Mouse (Mus musculus): ENCODE results near the gene Srpk2. TPM values are rescaled to one million over a fixed set of nuclear protein-coding genes. Genes with fewer than 3 reads are reported as not detected.
"Not testable (repeated sequence)": the region's sequence is repeated elsewhere in the genome, so short reads cannot be mapped to it uniquely, and the experiment has no call there.

The Srpk2 gene
- polyA plus RNA-seq, 1 experiment from 2014 or later: 98.4 TPM

DNA sequence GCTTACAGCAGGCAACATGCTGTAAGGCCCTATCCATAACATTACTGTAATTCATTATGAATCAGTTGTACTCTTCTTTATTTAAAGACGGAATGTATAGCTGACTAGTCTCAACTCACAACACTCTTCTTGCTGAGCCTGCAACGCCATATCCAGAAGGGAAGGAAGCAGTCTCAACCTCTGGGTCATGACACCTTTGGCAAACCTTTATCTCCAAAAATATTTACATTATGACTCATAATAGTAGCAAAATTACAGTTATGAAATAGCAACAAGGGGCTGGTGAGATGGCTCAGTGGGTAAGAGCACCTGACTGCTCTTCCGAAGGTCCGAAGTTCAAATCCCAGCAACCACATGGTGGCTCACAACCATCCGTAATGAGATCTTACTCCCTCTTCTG is 94.1 kb downstream of the Srpk2 start:
- not testable (repeated sequence) for H3K9ac ChIP-seq (ENCODE audit: low read length); DNase-seq (ENCODE audit: low spot score); H3K4me3 ChIP-seq (ENCODE audit: low read depth, low read length); H3K36me3 ChIP-seq (ENCODE audit: control insufficient read depth, insufficient read depth, low read length); H3K27ac ChIP-seq (ENCODE audit: low read depth, low read length); H3K4me1 ChIP-seq (ENCODE audit: control insufficient read depth, insufficient read depth, low read length); H3K9me3 ChIP-seq (replicated peaks; ENCODE audit: control insufficient read depth, low read length); ATAC-seq; H3K27me3 ChIP-seq (replicated peaks; ENCODE audit: control insufficient read depth, insufficient read depth, low read length); H3K4me2 ChIP-seq (ENCODE audit: low read length)
- 98% methylated on average over 4 of the region's 5 CpGs for WGBS

DNA sequence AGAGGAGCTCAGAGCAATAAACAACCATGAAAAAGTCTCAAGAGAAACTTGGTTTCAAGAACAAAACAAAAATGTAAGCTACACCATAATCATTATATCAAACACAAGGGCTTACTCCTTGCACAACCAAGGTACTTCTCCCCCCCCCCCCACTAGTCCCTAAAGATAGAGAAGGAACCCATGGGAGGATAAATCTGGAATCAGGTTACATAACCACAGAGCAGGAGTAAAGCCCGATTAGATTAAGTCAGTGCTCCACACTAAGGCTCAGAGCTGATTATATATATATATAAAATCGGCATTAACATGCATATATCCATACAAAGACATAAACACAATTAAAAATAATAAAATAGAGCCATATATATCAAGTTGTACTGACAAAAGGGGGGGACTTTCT is 96.8 kb downstream of the Srpk2 start:
- no peak for DNase-seq (ENCODE audit: low spot score)
- Histone ChIP-seq H3K4me3 (ENCODE audit: low read depth, low read length) (no peak overlapping the region), H3K27me3 (replicated peaks; ENCODE audit: control insufficient read depth, insufficient read depth, low read length) (no peaks in the 10 kb centered on the region), H3K36me3 (ENCODE audit: control insufficient read depth, insufficient read depth, low read length) (no peaks in the 10 kb centered on the region), H3K4me2 (ENCODE audit: low read length) (no peak overlapping the region), H3K4me1 (ENCODE audit: control insufficient read depth, insufficient read depth, low read length) (no peaks in the 10 kb centered on the region), H3K27ac (ENCODE audit: low read depth, low read length) (no peak overlapping the region), H3K9ac (ENCODE audit: low read length) (no peak overlapping the region), H3K9me3 (replicated peaks; ENCODE audit: control insufficient read depth, low read length) (no peaks in the 10 kb centered on the region)
- WGBS: 93% methylated on average over 2 of the region's 2 CpGs
- ATAC-seq: no peak

DNA sequence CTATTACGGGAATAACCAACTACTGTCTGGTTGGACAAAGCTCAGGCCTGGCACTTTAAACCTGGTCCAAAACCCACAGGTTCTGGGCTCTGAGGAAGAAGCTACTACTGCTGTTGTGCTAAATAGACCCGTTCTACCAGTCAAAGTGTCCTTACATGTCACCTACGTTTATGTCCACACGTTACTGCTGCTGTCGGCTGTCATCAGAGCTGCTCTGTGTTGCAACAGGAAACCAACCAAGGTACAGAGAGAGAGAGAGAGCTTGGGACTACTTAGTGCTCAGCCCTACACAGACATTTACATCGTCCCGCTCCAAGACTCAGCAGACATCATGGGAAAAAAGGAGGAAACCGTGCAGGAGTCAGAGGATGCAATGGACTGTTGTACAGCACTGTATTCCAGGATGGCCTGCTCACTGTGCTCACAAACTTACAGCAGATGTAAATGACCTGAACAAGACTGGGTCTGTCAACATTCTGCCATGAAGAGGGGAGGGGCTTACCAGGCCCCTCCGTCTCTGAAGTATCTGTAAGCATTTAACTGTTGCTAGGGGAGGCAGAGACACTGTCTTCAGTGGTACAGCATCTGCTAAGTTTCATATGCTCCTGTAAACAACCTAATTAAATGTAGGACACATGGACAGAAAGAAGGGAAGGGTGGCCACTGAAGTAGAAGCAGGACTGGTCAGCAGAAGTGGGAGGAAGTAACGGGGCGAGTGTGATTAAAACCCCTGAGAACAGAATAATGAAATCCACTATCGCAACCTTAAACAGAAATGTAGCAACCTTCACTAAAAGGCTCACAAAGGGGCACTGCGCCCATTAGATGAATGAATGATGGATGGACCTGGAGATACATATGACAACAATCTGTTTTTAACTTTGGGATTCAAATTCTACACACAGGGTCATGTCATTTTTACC is 97.6 kb downstream of the Srpk2 start:
- H3K4me2 ChIP-seq (ENCODE audit: low read length): no peak overlapping the region
- H3K27ac ChIP-seq (ENCODE audit: low read depth, low read length): no peak overlapping the region
- no peaks in the 10 kb centered on the region for H3K36me3 ChIP-seq (ENCODE audit: control insufficient read depth, insufficient read depth, low read length)
- ATAC-seq: no peak
- H3K27me3 ChIP-seq (replicated peaks; ENCODE audit: control insufficient read depth, insufficient read depth, low read length): no peaks in the 10 kb centered on the region
- WGBS: 95% methylated on average over 13 of the region's 13 CpGs
- no peaks in the 10 kb centered on the region for H3K9me3 ChIP-seq (replicated peaks; ENCODE audit: control insufficient read depth, low read length)
- no peak overlapping the region for H3K9ac ChIP-seq (ENCODE audit: low read length)
- H3K4me3 ChIP-seq (ENCODE audit: low read depth, low read length): no peak overlapping the region
- DNase-seq (ENCODE audit: low spot score): no peak
- H3K4me1 ChIP-seq (ENCODE audit: control insufficient read depth, insufficient read depth, low read length): no peaks in the 10 kb centered on the region

DNA sequence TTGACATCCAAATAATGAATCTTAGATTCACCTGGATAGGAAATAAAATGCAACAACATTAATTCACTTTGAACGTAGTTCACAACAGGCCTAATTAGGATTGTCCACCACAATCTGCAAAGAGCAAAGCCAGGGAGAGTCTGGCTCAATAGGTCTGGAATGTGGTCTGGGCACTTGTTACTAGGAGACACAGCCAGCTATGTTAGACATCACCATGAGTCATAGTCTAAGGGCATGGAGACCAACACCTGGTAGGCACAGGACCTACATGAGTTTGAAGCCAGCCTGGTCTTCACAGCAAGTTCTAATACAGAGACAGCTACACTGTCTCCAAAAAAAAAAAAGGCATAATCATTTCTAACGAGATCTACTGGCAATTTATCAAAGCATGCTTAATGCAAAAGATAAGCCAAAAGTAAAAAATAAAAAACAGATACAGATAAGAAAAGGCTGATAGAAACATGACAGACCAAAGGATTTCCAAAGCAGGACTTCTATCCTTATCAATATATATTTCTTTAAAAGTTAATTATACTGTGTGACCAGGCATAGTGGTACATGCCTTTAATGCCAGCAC is 102.8 kb downstream of the Srpk2 start:
- no peak overlapping the region for H3K9ac ChIP-seq (ENCODE audit: low read length)
- H3K36me3 ChIP-seq (ENCODE audit: control insufficient read depth, insufficient read depth, low read length): no peaks in the 10 kb centered on the region
- no peaks in the 10 kb centered on the region for H3K4me1 ChIP-seq (ENCODE audit: control insufficient read depth, insufficient read depth, low read length)
- H3K27me3 ChIP-seq (replicated peaks; ENCODE audit: control insufficient read depth, insufficient read depth, low read length): no peaks in the 10 kb centered on the region
- DNase-seq (ENCODE audit: low spot score) (no peak), ATAC-seq (no peak)
- H3K27ac ChIP-seq (ENCODE audit: low read depth, low read length): no peak overlapping the region
- 65% methylated on average over 2 of the region's 2 CpGs for WGBS
- H3K9me3 ChIP-seq (replicated peaks; ENCODE audit: control insufficient read depth, low read length): no peaks in the 10 kb centered on the region
- no peak overlapping the region for H3K4me2 ChIP-seq (ENCODE audit: low read length)
- H3K4me3 ChIP-seq (ENCODE audit: low read depth, low read length): no peak overlapping the region

DNA sequence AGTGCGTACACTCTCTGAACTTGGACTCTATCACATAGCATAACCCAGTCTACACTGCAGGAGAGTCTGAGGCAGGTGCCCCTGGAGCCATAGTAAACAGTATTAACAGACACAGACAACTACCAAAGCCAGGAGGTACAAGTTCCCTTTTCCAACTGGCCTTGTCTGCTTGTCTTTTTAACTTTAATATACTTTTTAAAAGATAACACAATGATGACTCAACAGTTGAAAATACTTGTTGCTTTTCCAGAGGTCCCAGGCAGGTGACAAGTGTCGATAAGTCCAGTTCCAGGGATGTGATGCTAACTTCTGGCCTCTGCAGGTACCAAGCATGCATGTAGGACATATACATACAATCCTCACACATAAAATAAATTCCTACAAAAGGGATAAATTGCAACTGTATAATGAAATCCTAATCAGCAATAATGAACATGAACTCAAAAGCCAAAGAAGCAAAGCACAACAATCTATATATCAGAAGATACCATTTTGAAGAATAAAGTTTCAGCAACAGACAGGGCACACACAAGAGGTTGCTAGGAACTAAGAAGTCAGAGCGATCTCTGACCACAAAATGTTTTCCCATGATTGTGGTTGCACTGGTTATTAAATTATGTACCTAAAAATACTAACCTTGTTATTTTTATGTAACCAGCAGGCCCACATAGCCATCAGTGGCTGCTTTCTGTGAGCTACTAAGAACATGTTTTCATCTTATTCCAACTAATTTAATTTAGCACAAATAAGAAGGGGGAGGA is 105.1 kb downstream of the Srpk2 start:
- Histone ChIP-seq H3K4me1 (ENCODE audit: control insufficient read depth, insufficient read depth, low read length) (no peaks in the 10 kb centered on the region), H3K27ac (ENCODE audit: low read depth, low read length) (no peak overlapping the region), H3K9me3 (replicated peaks; ENCODE audit: control insufficient read depth, low read length) (no peaks in the 10 kb centered on the region), H3K36me3 (ENCODE audit: control insufficient read depth, insufficient read depth, low read length) (no peaks in the 10 kb centered on the region), H3K4me2 (ENCODE audit: low read length) (no peak overlapping the region), H3K4me3 (ENCODE audit: low read depth, low read length) (no peak overlapping the region), H3K9ac (ENCODE audit: low read length) (no peak overlapping the region), H3K27me3 (replicated peaks; ENCODE audit: control insufficient read depth, insufficient read depth, low read length) (no peaks in the 10 kb centered on the region)
- DNase-seq (ENCODE audit: low spot score) (no peak), ATAC-seq (no peak)
- whole genome bisulfite sequencing: 99% methylated on average over 3 of the region's 3 CpGs

DNA sequence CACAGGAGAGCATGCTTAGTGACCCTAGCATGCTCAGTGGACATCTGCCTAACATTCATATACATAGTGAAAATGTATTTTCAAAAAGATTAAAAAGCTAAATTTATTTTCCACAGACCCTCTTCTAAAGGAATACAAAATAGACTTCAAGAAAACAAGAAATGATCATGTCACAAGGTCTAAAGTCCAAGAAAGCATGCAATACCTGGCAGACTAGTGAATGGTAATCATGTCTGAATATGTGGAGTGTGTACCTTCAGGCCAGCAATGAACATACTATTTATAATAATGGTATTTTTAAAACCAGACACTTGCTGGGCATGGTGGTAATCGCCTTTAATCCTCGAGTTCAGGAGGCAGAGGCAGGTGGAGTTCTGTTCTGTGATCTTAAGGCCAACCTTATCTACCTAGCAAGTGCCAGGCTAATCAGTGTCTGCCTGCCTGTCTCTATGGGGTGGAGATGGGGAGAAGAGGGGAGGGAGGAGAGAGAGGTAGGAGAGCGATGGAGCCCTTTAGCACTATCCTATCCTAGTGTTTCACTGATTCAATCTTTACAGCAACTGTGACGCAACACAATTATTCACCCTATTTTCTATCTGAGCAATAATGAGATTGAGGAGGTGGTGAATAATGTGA is 106.0 kb downstream of the Srpk2 start:
- H3K4me2 ChIP-seq (ENCODE audit: low read length): no peak overlapping the region
- no peak overlapping the region for H3K27ac ChIP-seq (ENCODE audit: low read depth, low read length)
- no peak overlapping the region for H3K9ac ChIP-seq (ENCODE audit: low read length)
- no peak overlapping the region for H3K4me3 ChIP-seq (ENCODE audit: low read depth, low read length)
- WGBS: 88% methylated on average over 4 of the region's 4 CpGs
- H3K27me3 ChIP-seq (replicated peaks; ENCODE audit: control insufficient read depth, insufficient read depth, low read length): no peaks in the 10 kb centered on the region
- no peak for DNase-seq (ENCODE audit: low spot score)
- H3K4me1 ChIP-seq (ENCODE audit: control insufficient read depth, insufficient read depth, low read length): no peaks in the 10 kb centered on the region
- no peaks in the 10 kb centered on the region for H3K9me3 ChIP-seq (replicated peaks; ENCODE audit: control insufficient read depth, low read length)
- no peak for ATAC-seq
- H3K36me3 ChIP-seq (ENCODE audit: control insufficient read depth, insufficient read depth, low read length): no peaks in the 10 kb centered on the region

DNA sequence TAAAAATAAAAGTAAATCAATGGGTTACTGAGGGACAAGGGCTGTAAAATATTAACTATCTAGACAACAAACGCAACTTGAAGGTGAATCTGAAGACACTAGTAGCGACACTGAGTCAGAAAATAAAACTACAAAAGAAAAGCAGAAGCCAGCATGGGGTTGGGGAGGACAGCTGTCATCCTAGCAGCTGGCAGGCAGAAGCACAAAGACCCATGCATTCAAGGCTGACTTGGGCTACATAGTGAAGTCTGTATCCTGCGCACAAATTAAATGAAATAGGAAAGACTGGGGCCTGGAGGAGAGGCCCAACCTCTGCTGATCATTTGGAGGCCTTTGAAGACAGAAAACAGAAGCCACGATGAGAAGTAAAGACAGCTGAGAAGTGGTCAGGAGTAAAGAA is 106.6 kb downstream of the Srpk2 start:
- DNase-seq (ENCODE audit: low spot score) (peak; percentile 44), ATAC-seq (peak; percentile 66)
- Histone ChIP-seq H3K27ac (ENCODE audit: low read depth, low read length) (no peak overlapping the region), H3K4me2 (ENCODE audit: low read length) (no peak overlapping the region), H3K4me3 (ENCODE audit: low read depth, low read length) (no peak overlapping the region), H3K9me3 (replicated peaks; ENCODE audit: control insufficient read depth, low read length) (no peaks in the 10 kb centered on the region), H3K4me1 (ENCODE audit: control insufficient read depth, insufficient read depth, low read length) (no peaks in the 10 kb centered on the region), H3K27me3 (replicated peaks; ENCODE audit: control insufficient read depth, insufficient read depth, low read length) (no peaks in the 10 kb centered on the region), H3K36me3 (ENCODE audit: control insufficient read depth, insufficient read depth, low read length) (no peaks in the 10 kb centered on the region), H3K9ac (ENCODE audit: low read length) (no peak overlapping the region)
- WGBS: 53% methylated on average over 4 of the region's 4 CpGs

DNA sequence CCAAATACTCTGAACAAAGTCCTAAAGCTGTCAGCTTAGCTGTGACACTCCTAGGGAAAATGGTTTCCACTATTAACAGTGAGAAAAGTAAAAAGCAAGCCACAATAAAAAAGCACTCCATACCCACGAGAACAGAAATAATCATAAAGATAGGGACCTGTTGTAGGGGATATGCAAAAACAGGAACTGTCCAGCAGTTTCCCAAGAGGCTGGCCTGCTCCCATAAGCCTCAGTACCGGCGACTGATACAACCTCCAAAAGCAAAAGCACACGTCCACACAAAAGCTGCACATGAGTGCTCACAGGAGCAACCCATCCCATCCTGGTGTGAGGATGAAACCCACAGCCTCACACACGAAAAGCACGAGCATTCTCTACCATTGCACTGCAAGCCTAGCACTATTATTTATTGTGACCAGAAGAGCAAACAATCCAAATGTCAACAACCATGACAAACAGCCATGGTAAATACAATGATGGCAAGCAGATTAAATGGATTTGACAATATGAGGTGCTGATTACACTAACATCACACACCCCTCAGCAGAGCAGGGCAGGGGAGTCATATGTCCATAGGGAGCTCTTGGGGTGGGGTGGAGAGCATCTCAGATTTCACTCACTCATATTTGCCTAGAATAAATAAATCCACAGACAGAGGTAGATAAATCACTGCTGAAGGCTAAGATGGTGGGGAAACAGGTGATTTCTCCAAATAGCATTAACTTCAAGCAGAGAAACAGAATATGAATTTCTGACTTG is 107.9 kb downstream of the Srpk2 start:
- Histone ChIP-seq H3K4me1 (ENCODE audit: control insufficient read depth, insufficient read depth, low read length) (no peaks in the 10 kb centered on the region), H3K9ac (ENCODE audit: low read length) (no peak overlapping the region; the same call in 1 of the 2 replicates), H3K4me2 (ENCODE audit: low read length) (no peak overlapping the region), H3K36me3 (ENCODE audit: control insufficient read depth, insufficient read depth, low read length) (no peaks in the 10 kb centered on the region), H3K4me3 (ENCODE audit: low read depth, low read length) (no peak overlapping the region), H3K27me3 (replicated peaks; ENCODE audit: control insufficient read depth, insufficient read depth, low read length) (no peaks in the 10 kb centered on the region), H3K9me3 (replicated peaks; ENCODE audit: control insufficient read depth, low read length) (no peaks in the 10 kb centered on the region), H3K27ac (ENCODE audit: low read depth, low read length) (peak overlapping the region; percentile 18; the same call in 1 of the 2 replicates)
- 82% methylated on average over 6 of the region's 6 CpGs for WGBS
- no peak for DNase-seq (ENCODE audit: low spot score)
- ATAC-seq: no peak
